Mouse (Mus musculus) megakaryocyte, adult 5-6 weeks (primary cell): ENCODE measurements around the gene Acvr1. TPM values are rescaled to one million over a fixed set of nuclear protein-coding genes. Genes with fewer than 3 reads are reported as not detected.
A peak's percentile ranks its signal among the peaks of the same experiment; 100 is the strongest.

Experiments used
- ATAC-seq: 2 replicates; pipeline ENCODE4 v1.8.0; 2016; ENCODE audit warnings: mild to moderate bottlenecking, inconsistent platforms; ENCODE audit not compliant: poor library complexity, severe bottlenecking
- total RNA-seq, 2 experiments: library from RNA; stranded (forward) in 1 of 2; stranded (reverse) in 1 of 2; fragments of 153-499, 151-499 nt in 1 of 2; fragments of 221-1000, 200-1000 nt in 1 of 2; gene quantifications; 2 replicates each; pipeline versions ENCODE4 v1.2.3 to v1.2.4; 2015 to 2017

The Acvr1 gene
- total RNA-seq, 2 experiments from 2014 or later = 3.0 to 9.6 TPM

- ATAC-seq = no peak
Observed at GRCm38 (mm10) chr2:58562137-58562536, 4.8 kb downstream of the Acvr1 start.

- ATAC-seq = no peak
Observed at GRCm38 (mm10) chr2:58557045-58557845, 9.7 kb downstream of the Acvr1 start.

GRCm38 (mm10) chr2:58552296-58552695 is 14.7 kb downstream of the Acvr1 start:
- no peak for ATAC-seq

GRCm38 (mm10) chr2:58551866-58552265 is 15.1 kb downstream of the Acvr1 start:
- no peak for ATAC-seq

- no peak for ATAC-seq
Observed at GRCm38 (mm10) chr2:58550488-58550887, 16.5 kb downstream of the Acvr1 start.

GRCm38 (mm10) chr2:58549960-58550359 is 17.0 kb downstream of the Acvr1 start:
- ATAC-seq = no peak

GRCm38 (mm10) chr2:58548943-58549342 is 18.0 kb downstream of the Acvr1 start:
- no peak for ATAC-seq

GRCm38 (mm10) chr2:58546264-58546663 is 20.7 kb downstream of the Acvr1 start:
- no peak for ATAC-seq

- no peak for ATAC-seq
Observed at GRCm38 (mm10) chr2:58544368-58544767, 22.6 kb downstream of the Acvr1 start.

GRCm38 (mm10) chr2:58543252-58543651 is 23.7 kb downstream of the Acvr1 start:
- ATAC-seq = no peak

- ATAC-seq = no peak
Observed at GRCm38 (mm10) chr2:58538196-58538595, 28.8 kb downstream of the Acvr1 start.

- no peak for ATAC-seq
Observed at GRCm38 (mm10) chr2:58536796-58537195, 30.2 kb downstream of the Acvr1 start.

- no peak for ATAC-seq
Observed at GRCm38 (mm10) chr2:58535233-58535632, 31.7 kb downstream of the Acvr1 start.

GRCm38 (mm10) chr2:58534379-58534778 is 32.6 kb downstream of the Acvr1 start:
- peak; percentile 72 for ATAC-seq

GRCm38 (mm10) chr2:58533521-58534001 is 33.4 kb downstream of the Acvr1 start:
- ATAC-seq = peak; percentile 76

- ATAC-seq = peak; percentile 41
Observed at GRCm38 (mm10) chr2:58532260-58532850, 34.6 kb downstream of the Acvr1 start.

GRCm38 (mm10) chr2:58530521-58530920 is 36.4 kb downstream of the Acvr1 start:
- no peak for ATAC-seq

- no peak for ATAC-seq
Observed at GRCm38 (mm10) chr2:58529860-58530440, 37.0 kb downstream of the Acvr1 start.

- no peak for ATAC-seq
Observed at GRCm38 (mm10) chr2:58529384-58529783, 37.6 kb downstream of the Acvr1 start.

- ATAC-seq = no peak
Observed at GRCm38 (mm10) chr2:58527786-58528185, 39.2 kb downstream of the Acvr1 start.

- ATAC-seq = no peak
Observed at GRCm38 (mm10) chr2:58524356-58524755, 42.6 kb downstream of the Acvr1 start.

GRCm38 (mm10) chr2:58523894-58524293 is 43.1 kb downstream of the Acvr1 start:
- ATAC-seq = no peak
